Mouse (Mus musculus): Measurements from ENCODE around the gene Ptpn1.

DNA sequence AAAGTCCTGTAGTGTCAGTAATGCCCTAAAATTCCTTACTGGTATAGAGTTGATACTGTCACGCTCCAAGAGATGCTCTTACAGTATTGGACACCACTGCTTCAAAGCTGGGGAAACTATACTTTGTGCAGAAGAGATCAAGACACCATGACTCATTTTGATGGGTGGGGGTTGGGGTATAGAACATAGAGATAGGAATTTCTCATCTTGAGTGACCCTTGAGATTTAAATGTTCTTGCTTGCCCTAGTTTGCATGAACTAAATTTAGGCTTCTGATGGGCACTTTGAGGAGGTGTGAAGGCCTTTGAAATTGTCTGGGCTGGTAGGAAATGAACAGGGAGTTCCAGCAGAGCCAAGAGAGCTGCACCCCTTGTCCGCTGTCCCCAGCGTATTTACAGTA lies 4.1 kb downstream of the Ptpn1 start:
- no peak for TF ChIP-seq CTCF (IDR thresholded peaks at IDR 0.05; ENCODE audit: extremely low read depth, insufficient read length, insufficient replicate concordance, low read depth, low read length)
- no peak for TF ChIP-seq POLR2A (IDR thresholded peaks at IDR 0.05; ENCODE audit: low read depth, low read length)
